Mouse (Mus musculus): ENCODE measurements at regions not wholly inside any gene's neighbourhood (a gene's known extent, or its start where the extent isn't known, plus 50 kb on each side); places are given as distances from the start of the nearest gene placed in this dataset.

- DNase-seq (ENCODE audit: low spot score in 2 of 2), result no peak
These were observed 91.4 kb upstream of the Wscd1 start for GRCm38 (mm10) chr11:71658346-71658745.

- DNase-seq (ENCODE audit: low spot score in 2 of 2), result no peak
These were observed 79.3 kb upstream of the Wscd1 start for GRCm38 (mm10) chr11:71670111-71671050.

- DNase-seq (ENCODE audit: low spot score in 2 of 2), result no peak
These were observed 77.3 kb upstream of the Wscd1 start for GRCm38 (mm10) chr11:71672171-71673050.

- DNase-seq (ENCODE audit: low spot score in 2 of 2), result peak; percentile 60 to 66
These were observed 75.4 kb upstream of the Wscd1 start for GRCm38 (mm10) chr11:71674319-71674718.

- DNase-seq (ENCODE audit: low spot score in 2 of 2), result no peak
These were observed 73.9 kb upstream of the Wscd1 start for GRCm38 (mm10) chr11:71675714-71676313.

GRCm38 (mm10) chr11:71697017-71697416 lies 52.7 kb upstream of the Wscd1 start:
- DNase-seq (ENCODE audit: low spot score in 2 of 2), result no peak

- DNase-seq (ENCODE audit: low spot score in 2 of 2), result no peak
These were observed 50.9 kb upstream of the Wscd1 start for GRCm38 (mm10) chr11:71698836-71699235.

Data from right cerebral cortex, postnatal 36 days (tissue).